Mouse (Mus musculus): ENCODE results near the gene Fv1.
A peak's percentile ranks its signal among the peaks of the same experiment; 100 is the strongest.
"Not testable (repeated sequence)": the region's sequence is repeated elsewhere in the genome, so short reads cannot be mapped to it uniquely, and the experiment has no call there.

The Fv1 gene

GRCm38 (mm10) chr4:147868450-147869031, at the start of gene Fv1, which contains the start of gene Miip:
Fv1 (plus strand) TSS chr4:147868979.
Miip (minus strand) TSS chr4:147868816.
- peak; percentile 88 to 93 for DNase-seq

GRCm38 (mm10) chr4:147819659-147820058, 49.1 kb upstream of the Fv1 start:
- DNase-seq = not testable (repeated sequence)

- DNase-seq = not testable (repeated sequence)
Measured at GRCm38 (mm10) chr4:147821414-147821813, 47.4 kb upstream of the Fv1 start.

- DNase-seq = no peak
Measured at GRCm38 (mm10) chr4:147824389-147824788, 44.4 kb upstream of the Fv1 start.

- DNase-seq = peak in 1 of 2 experiments; percentile 26
Measured at GRCm38 (mm10) chr4:147839282-147839681, 29.5 kb upstream of the Fv1 start.

- no peak for DNase-seq
Measured at GRCm38 (mm10) chr4:147842871-147843270, 25.9 kb upstream of the Fv1 start.

GRCm38 (mm10) chr4:147847614-147848583, 20.9 kb upstream of the Fv1 start, which contains the start of gene Zfp933:
Zfp933 (minus strand) TSS chr4:147848366.
- DNase-seq = peak; percentile 44

GRCm38 (mm10) chr4:147848584-147848991, 20.2 kb upstream of the Fv1 start:
- no peak for DNase-seq

GRCm38 (mm10) chr4:147850776-147851175, 18.0 kb upstream of the Fv1 start:
- DNase-seq = no peak

- DNase-seq = no peak
Measured at GRCm38 (mm10) chr4:147862051-147862450, 6.7 kb upstream of the Fv1 start.

GRCm38 (mm10) chr4:147865651-147866050, 3.1 kb upstream of the Fv1 start:
- no peak for DNase-seq

- no peak for DNase-seq
Measured at GRCm38 (mm10) chr4:147866056-147866455, 2.7 kb upstream of the Fv1 start.

GRCm38 (mm10) chr4:147866793-147867192, 2.0 kb upstream of the Fv1 start:
- DNase-seq = not testable (repeated sequence)

- DNase-seq = no peak
Measured at GRCm38 (mm10) chr4:147867563-147868449, 973 bp upstream of the Fv1 start.

GRCm38 (mm10) chr4:147869238-147869637, 459 bp downstream of the Fv1 start:
- DNase-seq = no peak

- DNase-seq = no peak
Measured at GRCm38 (mm10) chr4:147875852-147876575, 7.2 kb downstream of the Fv1 start.

- DNase-seq = no peak
Measured at GRCm38 (mm10) chr4:147878537-147878936, 9.8 kb downstream of the Fv1 start.

GRCm38 (mm10) chr4:147879456-147879855, 10.7 kb downstream of the Fv1 start:
- DNase-seq = no peak

- DNase-seq = no peak
Measured at GRCm38 (mm10) chr4:147879865-147880264, 11.1 kb downstream of the Fv1 start.

GRCm38 (mm10) chr4:147881792-147882191, 13.0 kb downstream of the Fv1 start:
- DNase-seq = no peak

- DNase-seq = no peak
Measured at GRCm38 (mm10) chr4:147883041-147883440, 14.3 kb downstream of the Fv1 start.

GRCm38 (mm10) chr4:147884138-147884537, 15.4 kb downstream of the Fv1 start:
- no peak for DNase-seq

All from thymus, postnatal 36 days (tissue).